ENCODE assay signal across 19 mouse cellular contexts in genomic region chr3:102742725-102743124, GRCm38 (mm10). TPM values are rescaled to one million over a fixed set of nuclear protein-coding genes. Genes with fewer than 3 reads are reported as not detected.
DNase-seq lines count a peak whose midpoint lies in the region; ATAC-seq lines count a peak whose summit lies in the region.
"Had no signal": no experiment of that assay in that cellular context is flagged by ENCODE, and none has a peak within 500 bp of the region (broad histone marks: within the 10 kb centered on the region; RNA-seq: fewer than 3 reads in every experiment).

No protein-coding gene starts in this region.

- WGBS in heart, embryonic 15.5 days: 62% methylated on average over 4 of the region's 4 CpGs
- WGBS in lung, embryonic 15.5 days: 45% methylated on average over 4 of the region's 4 CpGs
- WGBS in embryonic facial prominence, embryonic 11.5 days: 82% methylated on average over 4 of the region's 4 CpGs

- H3K9me3 ChIP-seq in heart, embryonic 15.5 days (replicated peaks): no peaks in the 10 kb centered on the region
- no peaks in the 10 kb centered on the region for H3K9me3 ChIP-seq in lung, embryonic 15.5 days
- no peaks in the 10 kb centered on the region for H3K9me3 ChIP-seq in embryonic facial prominence, embryonic 11.5 days (replicated peaks; ENCODE audit: control insufficient read depth, low read length)
- H3K9me3 ChIP-seq: liver, embryonic 13.5 days had no signal

- no peak for ATAC-seq in heart, embryonic 15.5 days (replicated peaks; ENCODE audit: insufficient number of reproducible peaks, insufficient read depth, low FRiP score, low read depth)
- no peak for ATAC-seq in lung, embryonic 15.5 days (ENCODE audit: borderline replicate concordance, extremely low read depth, low FRiP score, low TSS enrichment)
- ATAC-seq in embryonic facial prominence, embryonic 11.5 days (replicated peaks; ENCODE audit: insufficient number of reproducible peaks, low FRiP score, low TSS enrichment, low read depth): no peak
- ATAC-seq: forebrain, embryonic 16.5 days had no signal

- intact Hi-C loops in heart, postnatal 36 days (cut with DNase I): no loop called here

- H3K27me3 ChIP-seq in heart, embryonic 15.5 days: no peaks in the 10 kb centered on the region
- H3K27me3 ChIP-seq in lung, embryonic 15.5 days: no peaks in the 10 kb centered on the region
- H3K27me3 ChIP-seq in embryonic facial prominence, embryonic 11.5 days (ENCODE audit: control insufficient read depth, insufficient read depth, low read length): no peaks in the 10 kb centered on the region

- no peak overlapping the region for H3K4me3 ChIP-seq in heart, embryonic 15.5 days
- no peak overlapping the region for H3K4me3 ChIP-seq in lung, embryonic 15.5 days
- H3K4me3 ChIP-seq in embryonic facial prominence, embryonic 11.5 days (ENCODE audit: low read depth, low read length): no peak overlapping the region
- H3K4me3 ChIP-seq: liver, embryonic 13.5 days had no signal

- no peak overlapping the region for H3K4me2 ChIP-seq in heart, embryonic 15.5 days
- no peak overlapping the region for H3K4me2 ChIP-seq in lung, embryonic 15.5 days
- H3K4me2 ChIP-seq in embryonic facial prominence, embryonic 11.5 days (ENCODE audit: low read depth, low read length): no peak overlapping the region
- H3K4me2 ChIP-seq: liver, embryonic 13.5 days had no signal

- no peaks in the 10 kb centered on the region for H3K36me3 ChIP-seq in heart, embryonic 15.5 days
- no peaks in the 10 kb centered on the region for H3K36me3 ChIP-seq in lung, embryonic 15.5 days
- H3K36me3 ChIP-seq in embryonic facial prominence, embryonic 11.5 days (replicated peaks; ENCODE audit: control insufficient read depth, insufficient read depth, low read depth, low read length): no peaks in the 10 kb centered on the region
- H3K36me3 ChIP-seq: liver, embryonic 13.5 days had no signal

- DNase-seq in heart, postnatal 36 days: no peak
- no peak for DNase-seq in lung, postnatal 25 days (ENCODE audit: low spot score)
- peak; percentile 9 for DNase-seq in embryonic facial prominence, embryonic 11.5 days (ENCODE audit: low spot score)
- peak; percentile 43 for DNase-seq in retina, postnatal 1 day
- DNase-seq in right cerebral cortex, postnatal 4 days: no peak
- DNase-seq in adrenal gland, adult 18-20 months (ENCODE audit: low spot score in 2 of 2): no peak
- DNase-seq: adrenal gland, adult 8-10 months; cerebellum, adult 8-10 months; embryo, embryonic 11 days; kidney, adult 9 months; liver, embryonic 13.5 days; right cerebral cortex, postnatal 25 days had no signal

- H3K27ac ChIP-seq in heart, embryonic 15.5 days: peak overlapping the region; percentile 30; the same call in 1 of the 2 replicates
- H3K27ac ChIP-seq in lung, embryonic 15.5 days: peak overlapping the region; percentile 68
- no peak overlapping the region for H3K27ac ChIP-seq in embryonic facial prominence, embryonic 11.5 days (replicated peaks; ENCODE audit: low read depth, low read length)
- H3K27ac ChIP-seq: liver, embryonic 13.5 days had no signal

- H3K9ac ChIP-seq in heart, embryonic 15.5 days: no peak overlapping the region
- no peak overlapping the region for H3K9ac ChIP-seq in lung, embryonic 15.5 days
- no peak overlapping the region for H3K9ac ChIP-seq in embryonic facial prominence, embryonic 11.5 days (replicated peaks; ENCODE audit: low read length)
- H3K9ac ChIP-seq: liver, embryonic 13.5 days had no signal

- H3K4me1 ChIP-seq in heart, embryonic 15.5 days (replicated peaks): peaks cover 52% of the 10 kb centered on the region
- peaks cover 29% of the 10 kb centered on the region for H3K4me1 ChIP-seq in lung, embryonic 15.5 days
- H3K4me1 ChIP-seq in embryonic facial prominence, embryonic 11.5 days (ENCODE audit: control insufficient read depth, insufficient read depth, low read length): no peaks in the 10 kb centered on the region

RNA-seq across cellular contexts. Expression of gene Tspan2, which starts 8.4 kb away (rescaled TPM):
- polyA plus RNA-seq in heart, embryonic 15.5 days (2015; fragmentation: Nextera tagmentation; extraction: Ambion mirVana): 22.5 and 23.1 TPM in 2 replicates
- 10 to 100 TPM; 13.2 to 15.0 TPM for total RNA-seq in heart, postnatal 36 days (2021)
- polyA plus RNA-seq in lung, embryonic 15.5 days (2015; fragmentation: Nextera tagmentation; extraction: Ambion mirVana): 14.5 and 15.6 TPM in 2 replicates
- polyA plus RNA-seq in embryonic facial prominence, embryonic 11.5 days (2014; fragmentation: Nextera tagmentation; extraction: Ambion mirVana): 9.0 and 9.7 TPM in 2 replicates
- total RNA-seq in adrenal gland, adult 18-20 months (2021): 1 to 10 TPM; 4.8 to 6.9 TPM

RNA-seq across cellular contexts. Expression of gene Tshb, which starts 39.8 kb away (rescaled TPM):
- polyA plus RNA-seq in heart, embryonic 15.5 days (2015; fragmentation: Nextera tagmentation; extraction: Ambion mirVana): 0.08 TPM in 1 of 2 replicates, not detected in the other
- not detected for total RNA-seq in heart, postnatal 36 days (2021)
- polyA plus RNA-seq in lung, embryonic 15.5 days (2015; fragmentation: Nextera tagmentation; extraction: Ambion mirVana): 0.09 and 0.30 TPM in 2 replicates
- polyA plus RNA-seq in embryonic facial prominence, embryonic 11.5 days (2014; fragmentation: Nextera tagmentation; extraction: Ambion mirVana): 0.04 and 0.15 TPM in 2 replicates
- total RNA-seq in adrenal gland, adult 18-20 months (2021): not detected
- total RNA-seq: adrenal gland, adult 8-10 months; ES-E14; gastrocnemius, adult 18-20 months; megakaryocyte, adult 5-6 weeks had no signal
- polyA plus RNA-seq: large intestine, adult 2 months had no signal

Comparison
In these comparisons a context has a peak if more than half of its experiments do, and no peak if none do; other contexts are left out.
1. DNase-seq: peak in embryonic facial prominence, embryonic 11.5 days (single experiment) and retina, postnatal 1 day (single experiment); none in heart, postnatal 36 days (0 of 2), lung, postnatal 25 days (single experiment), right cerebral cortex, postnatal 4 days (single experiment) and adrenal gland, adult 18-20 months (0 of 2).